Mouse (Mus musculus) MN1 (cell line): ENCODE measurements around the gene Ssbp4.
"Not testable (repeated sequence)": the region's sequence is repeated elsewhere in the genome, so short reads cannot be mapped to it uniquely, and the experiment has no call there.

Source experiments
- DNase-seq: peaks from one replicate; pipeline ENCODE4 v3.0.0-alpha.2; 2016; ENCODE audit warnings: low spot score

The Ssbp4 gene

DNA sequence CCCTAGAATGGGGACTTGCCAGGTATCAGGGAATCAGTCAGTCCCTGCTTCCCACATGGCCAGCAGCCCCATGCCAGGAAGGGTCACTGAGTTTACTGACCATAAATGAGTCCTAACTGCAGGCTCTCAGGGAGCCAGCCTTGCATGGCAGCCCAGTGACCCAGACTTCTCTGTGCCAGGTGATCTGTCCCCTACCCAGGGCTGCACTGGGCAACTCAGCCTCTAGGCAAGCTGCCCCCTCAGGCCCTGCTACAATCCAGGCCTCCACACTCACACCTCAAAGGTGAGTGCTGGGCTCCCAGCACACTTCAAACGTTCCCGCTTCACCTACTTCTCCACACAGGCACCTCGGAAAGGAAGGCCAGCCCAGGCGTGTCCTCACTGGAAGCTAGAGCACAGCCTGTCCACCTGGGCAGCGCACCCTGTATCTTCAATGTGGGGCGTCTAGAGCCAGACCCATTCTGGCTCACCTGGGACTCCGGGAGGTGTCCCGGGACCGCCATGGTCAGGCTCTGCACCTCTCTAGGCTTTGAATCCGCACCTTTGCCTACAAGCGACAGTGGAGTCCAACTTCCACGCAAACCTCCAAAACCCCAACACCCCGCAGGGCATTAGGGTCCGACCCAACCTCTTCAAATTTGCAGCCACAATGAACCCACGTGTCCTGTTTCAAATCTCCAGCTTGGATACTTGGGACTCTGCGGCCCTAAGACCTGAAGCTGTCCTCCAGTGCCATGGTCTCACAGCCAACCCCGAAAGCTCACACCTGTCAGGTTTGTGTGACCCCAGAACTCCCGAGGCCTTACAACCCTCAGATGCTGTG is 1.7 kb downstream of the Ssbp4 start:
- DNase-seq, result no peak

DNA sequence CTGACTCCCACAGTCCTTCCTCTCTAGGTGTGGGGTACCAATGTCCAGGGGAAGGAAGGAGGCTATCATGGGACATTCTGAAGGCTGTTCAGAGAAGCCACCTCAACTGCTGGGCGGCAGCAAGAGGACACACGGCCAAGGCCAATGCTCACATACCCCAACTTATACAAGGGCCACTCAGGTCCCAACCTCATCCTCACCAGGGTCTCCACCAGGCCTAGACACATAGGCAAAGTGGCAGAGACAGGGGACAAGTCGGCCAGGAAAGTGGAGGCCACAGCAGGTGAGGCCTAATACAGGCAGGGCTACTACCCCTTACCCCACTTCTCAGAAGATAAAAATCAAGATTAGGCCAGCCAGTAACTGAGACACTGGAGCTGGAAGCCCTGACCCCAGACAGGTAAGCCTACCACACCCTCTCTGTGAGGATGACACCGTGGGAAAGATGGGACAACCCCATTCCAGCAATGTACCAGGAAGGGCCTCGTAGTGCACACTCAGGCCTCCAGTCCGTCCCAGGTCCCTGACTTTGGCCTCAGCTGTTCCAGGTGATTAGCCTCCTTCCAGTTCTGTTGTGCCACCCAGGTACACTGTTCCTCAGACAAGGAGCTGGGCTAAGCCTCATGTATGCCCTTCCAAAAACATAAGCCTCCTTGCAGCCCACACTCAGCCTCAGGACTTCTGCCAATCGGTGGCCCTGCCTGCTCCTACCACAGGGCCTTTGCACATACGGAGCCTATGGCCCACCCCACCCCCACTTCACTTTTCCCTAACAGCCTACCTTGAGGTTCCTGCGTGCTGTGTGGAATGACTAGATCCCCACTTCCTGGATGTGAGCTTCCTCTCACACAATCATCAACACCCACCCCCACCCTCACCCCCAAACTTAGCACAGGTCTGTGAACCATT is 2.5 kb downstream of the Ssbp4 start:
- DNase-seq, result no peak

DNA sequence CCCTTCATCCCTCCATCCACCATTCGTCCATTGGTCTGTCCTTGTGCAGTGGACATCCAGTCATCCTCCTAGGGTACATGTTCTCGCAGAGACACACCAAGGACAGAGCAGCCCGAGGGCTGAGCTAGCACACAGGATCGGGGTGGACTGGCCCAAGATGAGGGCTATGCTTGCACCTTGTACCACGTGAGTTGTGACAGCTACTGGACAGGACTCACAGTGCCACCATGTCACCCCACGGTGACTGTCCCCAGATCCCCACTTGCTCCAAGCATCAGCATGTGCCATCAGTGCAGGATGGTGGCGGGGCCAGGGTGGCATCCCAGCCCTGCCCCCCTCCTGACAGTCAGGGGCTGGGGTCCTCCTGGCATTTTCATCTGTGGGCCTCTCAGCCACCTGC is 4.1 kb downstream of the Ssbp4 start:
- no peak for DNase-seq

DNA sequence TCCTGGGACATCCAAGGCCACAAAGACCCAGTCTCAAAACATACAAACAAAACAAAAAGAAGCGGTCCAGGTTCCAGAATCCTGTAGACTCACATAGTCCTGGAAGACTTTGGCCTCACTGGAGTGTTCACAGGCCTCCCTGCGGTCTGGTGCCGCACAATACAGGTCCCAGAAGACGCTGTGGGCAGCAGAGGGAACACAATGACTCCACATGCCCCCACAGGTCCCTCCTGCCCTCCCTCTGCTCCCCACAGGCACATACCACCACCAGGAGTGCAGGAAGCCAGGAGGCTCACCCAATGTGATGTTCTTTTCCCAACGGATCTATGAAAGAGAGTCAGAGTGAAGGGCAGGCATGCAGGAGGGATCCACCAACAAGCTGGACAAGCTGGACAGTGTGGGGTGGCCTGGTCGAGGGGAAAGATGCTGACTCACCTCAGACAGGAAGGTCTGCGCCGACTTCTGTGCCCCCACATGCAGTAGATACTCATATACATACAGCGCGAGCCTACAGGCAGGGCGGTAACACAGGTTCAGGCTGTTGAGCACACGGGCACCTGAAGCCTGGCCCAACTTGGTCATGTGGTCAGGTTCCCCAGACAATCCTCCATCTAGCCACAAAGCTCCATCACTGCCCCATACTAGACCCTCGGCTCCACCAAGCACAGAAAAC is 6.4 kb downstream of the Ssbp4 start:
- DNase-seq, result no peak

DNA sequence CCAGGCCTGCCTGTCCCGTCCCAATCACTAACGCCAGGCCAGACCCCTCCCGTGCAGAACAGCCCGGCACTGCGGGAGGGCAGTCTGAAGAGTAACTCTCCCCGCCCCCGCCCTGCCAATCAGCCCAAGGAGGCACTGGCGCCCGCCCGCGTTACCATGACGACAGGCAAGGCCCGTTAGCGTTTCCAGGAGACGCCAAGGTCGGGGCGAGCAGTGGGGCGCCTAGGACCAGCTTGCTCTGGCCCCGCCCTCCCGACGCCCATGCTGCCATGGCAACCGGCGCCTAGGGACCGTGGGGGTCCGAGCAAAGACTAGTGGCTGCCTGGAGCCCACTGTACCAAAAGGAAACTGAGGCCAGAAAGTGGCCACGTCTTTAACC is 7.4 kb downstream of the Ssbp4 start:
- DNase-seq, result peak; percentile 93

DNA sequence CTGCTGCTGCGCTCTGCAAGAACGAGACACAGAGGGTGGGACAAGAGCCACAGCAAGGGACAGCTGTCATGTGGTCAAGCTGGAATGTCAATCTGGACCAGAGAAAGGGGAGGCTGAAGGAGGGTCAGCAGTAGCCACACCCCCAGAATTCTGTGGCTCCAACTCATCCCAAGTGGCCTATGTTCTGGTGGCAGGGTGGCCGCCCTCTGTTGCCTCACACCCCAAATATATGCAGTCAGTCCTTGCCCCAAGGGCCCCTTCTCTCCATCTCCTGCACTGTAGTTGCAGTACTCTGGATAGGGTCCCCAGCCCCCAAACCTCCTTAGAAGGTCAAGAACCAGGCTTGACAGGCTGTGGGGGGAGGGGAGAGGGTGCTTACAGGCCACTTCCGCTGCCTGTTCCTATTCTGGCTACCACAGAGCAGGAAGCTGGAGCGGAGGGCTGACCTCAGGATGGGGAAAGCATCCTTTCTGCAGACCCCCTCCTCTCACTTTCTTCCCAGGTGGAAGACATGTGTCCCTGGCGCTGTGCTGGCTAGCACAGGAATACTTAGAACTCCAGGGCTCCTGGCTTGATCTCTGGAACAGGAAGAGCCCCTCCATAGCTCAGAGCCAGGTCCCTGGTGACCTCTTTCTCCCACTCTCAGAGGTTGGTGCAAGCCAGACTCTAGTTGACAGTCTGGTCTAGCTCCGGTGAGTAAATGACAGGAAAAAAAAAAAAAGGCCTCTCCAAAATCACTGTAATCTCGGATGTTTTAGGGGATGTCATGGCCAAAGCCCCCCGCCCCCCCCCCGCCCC is 8.0 kb downstream of the Ssbp4 start:
- DNase-seq, result peak; percentile 75

DNA sequence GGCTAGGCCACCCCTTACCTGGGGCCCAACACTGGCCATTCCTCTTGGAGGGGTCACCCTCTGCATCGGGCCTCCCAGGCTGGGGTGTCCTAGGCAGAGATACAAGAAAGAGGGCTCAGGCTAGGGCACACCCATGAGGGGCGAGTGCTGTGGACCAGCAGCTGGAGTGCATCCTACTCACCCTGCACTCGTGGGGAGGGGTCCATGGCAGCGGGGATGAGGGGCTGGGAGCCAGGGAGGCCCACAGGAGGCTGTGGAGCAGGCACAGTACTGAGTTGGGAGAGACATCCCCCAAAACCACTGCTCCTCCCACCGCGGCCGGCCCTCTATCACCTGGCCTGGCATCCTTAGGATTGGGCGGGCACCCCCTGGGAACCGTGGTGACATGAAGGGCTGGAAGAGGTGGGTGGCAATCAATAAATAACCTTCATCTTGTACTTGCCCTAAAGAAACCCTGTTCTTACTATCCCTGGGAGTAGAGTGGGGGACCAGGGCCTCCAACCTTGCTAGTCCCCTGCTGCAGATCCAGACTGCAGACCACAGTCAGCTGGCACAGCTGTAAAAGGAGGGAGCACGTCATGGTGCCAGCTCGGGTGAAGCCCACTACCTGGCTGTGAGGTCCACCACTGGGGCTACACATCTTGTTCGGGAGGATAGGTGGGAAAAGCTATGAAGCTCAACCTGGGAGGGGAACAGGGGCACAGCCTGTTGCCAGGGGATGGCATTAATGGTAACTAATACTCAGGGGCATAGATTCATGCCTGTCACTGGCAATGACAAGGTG is 9.0 kb downstream of the Ssbp4 start:
- no peak for DNase-seq

DNA sequence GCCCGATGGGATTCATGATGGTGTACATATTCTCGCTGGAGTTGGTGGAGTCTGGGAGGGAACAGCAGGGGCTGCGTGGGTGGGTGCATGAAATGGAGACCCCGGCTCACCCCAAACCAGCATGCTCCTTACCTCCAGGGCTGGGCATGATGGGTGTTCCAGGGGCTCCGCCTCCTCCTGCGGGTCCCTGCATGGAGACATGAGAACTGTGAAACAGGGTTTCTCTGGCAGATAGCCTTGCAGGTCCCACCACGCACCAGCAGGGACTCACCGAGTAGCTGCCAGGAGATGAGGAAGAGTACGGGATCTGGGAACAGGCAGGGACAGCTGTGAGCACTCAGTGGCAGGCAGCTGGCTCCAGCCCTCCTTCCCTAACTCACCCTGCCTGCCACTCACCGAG is 9.9 kb downstream of the Ssbp4 start:
- no peak for DNase-seq

DNA sequence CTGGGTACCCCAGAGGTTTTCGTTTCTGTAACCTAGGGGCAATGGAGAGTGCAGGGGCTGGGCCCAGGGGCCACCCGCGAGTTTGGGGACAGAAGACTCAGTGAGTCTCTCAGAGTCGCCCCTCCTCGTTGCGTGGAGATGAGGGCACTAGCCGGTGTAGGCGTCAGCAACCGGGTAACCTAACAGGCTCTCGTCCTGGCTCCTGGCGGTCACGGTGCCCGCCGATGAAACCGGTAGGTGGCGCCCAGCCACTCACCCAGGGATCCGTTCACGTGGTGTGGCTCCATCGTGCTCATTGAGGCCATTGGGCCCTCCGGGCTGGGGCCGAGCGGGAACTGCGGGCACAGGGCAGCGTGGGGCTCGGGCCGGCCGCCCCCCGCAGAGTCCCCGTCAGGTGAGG is 10.4 kb downstream of the Ssbp4 start:
- no peak for DNase-seq

DNA sequence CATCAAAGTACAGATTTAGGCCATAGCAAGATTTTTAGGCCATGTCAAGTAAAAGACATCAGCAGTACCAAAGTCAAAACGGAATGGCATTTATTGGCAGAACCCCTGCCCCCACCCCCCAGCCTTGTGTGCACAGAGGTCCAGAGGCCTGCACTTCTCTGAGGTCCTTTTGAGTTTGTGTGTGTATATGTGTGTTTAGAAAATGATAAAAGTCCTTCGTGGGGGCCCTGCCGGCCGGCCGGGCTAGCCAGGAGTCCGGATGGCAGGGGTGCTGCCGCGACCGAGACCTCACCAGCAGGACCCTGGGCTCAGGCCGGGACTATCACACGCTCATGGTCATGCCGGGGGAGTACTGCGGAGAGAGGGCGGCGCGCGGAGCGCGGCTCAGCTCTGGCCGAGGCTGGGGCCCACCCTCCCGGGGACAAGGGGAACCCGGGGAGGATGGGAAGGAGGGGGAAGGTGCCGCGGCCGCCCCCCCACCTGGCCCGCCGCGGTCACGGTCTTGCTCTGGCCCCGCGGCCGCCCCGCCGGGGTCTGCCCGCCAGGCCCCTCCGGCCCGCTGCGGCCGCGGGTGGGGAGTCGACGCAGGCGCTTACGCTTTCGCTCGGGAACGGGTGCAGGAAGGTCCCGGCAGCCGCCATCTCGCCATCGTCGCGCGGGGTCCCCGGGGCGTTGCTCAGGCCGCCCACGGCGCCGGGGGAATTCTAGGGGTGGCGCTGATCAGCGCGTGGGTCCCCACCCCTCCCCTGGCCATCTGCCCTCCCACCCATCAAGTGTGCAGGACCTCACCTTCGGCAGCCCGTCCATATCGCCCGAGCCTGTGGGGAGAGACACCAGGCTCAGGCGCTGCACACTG is 11.0 kb downstream of the Ssbp4 start:
- no peak for DNase-seq

DNA sequence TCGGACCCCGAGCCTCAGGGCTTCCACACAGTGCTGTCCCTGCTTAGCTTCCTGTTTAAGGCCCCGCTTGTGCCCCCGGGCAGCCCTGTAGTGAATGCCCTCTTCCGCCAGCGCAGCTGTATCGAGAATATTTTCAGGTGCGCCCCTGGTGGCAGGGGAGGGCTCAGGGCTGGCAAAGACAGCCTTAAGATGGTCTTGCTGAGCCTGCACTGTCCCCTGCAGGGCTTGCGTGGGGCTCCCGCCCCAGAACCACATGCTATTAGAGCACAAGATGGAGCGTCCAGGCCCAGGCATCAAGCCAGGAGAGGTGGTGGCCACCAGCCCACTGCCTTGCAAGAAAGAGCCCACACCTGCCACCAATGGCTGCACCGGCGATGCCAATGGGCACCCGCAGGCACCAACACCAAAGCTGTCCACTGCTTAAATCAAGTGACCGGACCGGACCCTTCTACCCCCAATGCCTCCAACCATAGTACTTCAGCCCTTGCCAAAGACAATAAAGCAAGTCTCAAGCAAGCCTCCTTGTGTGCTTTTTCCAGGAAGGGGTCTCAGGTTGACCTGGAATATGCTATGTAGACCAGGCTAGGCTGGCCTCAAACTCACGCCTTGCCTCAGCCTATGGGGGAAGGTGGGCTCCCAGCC is 11.8 kb downstream of the Ssbp4 start:
- no peak for DNase-seq

DNA sequence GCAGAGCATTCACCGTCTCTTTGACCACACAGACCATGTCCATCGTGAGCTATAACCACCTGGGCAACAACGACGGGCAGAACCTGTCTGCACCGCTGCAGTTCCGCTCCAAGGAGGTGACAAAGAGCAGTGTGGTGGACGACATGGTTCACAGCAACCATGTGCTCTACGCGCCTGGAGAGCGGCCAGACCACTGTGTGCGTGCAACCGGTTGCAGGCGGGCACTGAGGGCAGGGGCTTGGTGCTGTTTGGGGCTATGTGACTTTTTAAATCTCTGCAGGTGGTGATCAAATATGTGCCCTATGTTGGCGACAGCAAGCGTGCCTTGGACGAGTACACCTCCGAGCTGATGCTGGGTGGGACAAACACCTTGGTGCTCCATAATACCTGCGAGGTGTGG is 12.5 kb downstream of the Ssbp4 start:
- no peak for DNase-seq

DNA sequence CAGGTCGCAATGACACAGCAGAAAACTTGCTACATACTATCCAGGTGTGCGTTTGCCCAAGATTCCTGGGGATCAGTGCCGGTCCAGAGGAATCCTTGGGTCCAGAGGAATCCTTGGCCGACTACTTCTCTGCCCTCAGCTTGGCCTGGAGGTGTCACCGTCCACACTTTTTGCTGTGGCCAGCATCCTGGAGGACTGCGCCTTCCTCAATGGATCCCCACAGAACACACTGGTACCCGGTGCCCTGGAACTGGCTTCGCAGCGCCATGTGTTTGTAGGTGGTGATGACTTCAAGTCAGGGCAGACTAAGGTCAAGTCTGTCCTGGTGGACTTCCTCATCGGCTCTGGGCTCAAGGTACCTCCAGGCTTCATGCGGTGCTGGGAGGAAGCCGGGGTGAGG is 12.9 kb downstream of the Ssbp4 start:
- DNase-seq, result no peak

DNA sequence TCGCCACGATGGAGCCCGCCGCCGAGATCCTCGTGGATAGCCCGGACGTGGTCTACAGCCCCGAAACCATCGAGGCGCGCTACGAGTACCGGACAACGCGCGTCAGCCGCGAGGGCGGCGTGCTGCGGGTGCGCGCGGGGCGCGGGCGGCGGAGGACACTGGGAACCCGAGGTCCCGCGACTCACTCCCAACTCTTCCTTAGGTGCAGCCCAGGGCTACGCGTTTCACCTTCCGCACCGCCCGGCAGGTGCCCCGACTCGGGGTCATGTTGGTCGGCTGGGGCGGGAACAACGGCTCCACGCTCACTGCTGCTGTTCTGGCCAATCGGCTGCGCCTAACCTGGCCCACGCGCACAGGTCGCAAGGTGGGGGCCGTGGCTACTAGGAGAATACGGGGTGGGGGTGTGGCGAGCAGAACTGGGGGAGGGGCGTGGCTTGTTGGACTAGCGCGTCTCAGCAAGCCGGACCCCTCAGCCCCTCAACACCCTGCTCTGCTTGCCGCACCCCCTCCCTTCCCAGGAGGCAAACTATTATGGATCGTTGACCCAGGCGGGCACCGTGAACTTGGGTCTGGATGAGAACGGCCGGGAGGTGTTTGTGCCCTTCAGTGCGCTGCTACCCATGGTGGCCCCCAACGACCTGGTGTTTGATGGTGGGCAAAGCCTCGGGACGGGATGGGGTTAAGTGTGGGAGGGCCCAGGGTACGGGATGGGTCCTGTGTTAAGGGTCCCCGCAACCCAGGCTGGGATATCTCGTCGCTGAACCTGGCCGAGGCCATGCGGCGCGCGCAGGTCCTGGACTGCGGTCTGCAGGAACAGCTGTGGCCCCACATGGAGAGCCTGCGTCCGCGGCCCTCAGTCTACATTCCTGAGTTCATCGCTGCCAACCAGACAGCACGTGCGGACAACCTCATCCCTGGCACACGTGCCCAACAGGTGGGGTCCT is 13.8 kb downstream of the Ssbp4 start:
- peak; percentile 58 for DNase-seq

DNA sequence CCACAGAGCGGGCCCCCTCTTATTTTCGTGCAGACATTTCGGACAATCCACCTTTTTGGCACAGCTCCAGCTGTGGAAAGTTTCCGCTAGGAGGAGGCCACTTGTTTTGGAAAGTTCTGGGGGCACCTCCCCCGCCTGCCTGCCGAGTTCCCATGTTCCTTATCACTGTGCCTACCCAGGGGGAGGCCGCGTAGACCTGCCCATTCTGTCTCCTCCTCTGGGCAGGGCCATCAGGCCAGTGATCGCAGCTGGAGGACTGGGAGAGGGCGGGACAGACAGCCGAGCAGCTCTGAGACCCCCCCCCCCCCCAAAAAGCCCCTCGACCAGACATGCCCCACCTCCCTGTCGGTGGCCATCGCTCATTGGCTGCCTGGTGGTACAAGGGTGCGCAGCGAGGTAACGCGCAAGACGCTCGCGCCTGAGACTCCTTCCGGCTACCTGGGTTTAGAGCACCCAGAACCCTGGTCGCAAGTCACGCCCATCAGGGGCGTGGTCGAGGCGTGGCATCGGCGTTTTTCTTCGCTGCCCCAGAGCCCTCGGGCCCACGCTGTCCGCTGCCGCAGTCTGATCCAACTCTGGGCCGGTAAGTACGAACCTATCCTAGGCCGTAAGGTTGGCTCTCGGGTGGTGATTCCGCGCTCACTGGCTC is 14.6 kb downstream of the Ssbp4 start, which contains the start of gene Isyna1:
Isyna1 (plus strand) TSS at position 413 of the 649 bp plus-strand sequence.
- DNase-seq, result peak; percentile 95

DNA sequence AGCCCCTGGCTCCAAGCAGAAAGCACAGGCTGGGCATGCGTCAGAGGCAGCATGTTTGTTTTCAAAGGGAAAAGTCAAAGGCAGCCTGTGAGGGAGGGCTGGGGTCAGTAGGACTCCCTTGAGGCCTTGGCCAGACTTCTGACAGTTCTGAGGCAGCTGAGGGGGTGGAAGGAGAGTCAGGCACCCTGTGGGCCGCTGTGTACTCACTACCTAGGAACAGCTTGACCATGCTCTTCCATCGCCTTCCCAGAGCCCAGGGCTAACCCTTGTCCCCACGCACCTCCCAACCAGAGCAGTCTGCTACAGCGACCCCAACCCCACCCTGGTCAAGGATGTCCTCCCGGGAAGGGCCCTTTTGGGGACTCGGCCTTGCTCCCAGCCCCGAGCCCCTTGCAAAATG is 15.5 kb downstream of the Ssbp4 start:
- DNase-seq, result no peak

DNA sequence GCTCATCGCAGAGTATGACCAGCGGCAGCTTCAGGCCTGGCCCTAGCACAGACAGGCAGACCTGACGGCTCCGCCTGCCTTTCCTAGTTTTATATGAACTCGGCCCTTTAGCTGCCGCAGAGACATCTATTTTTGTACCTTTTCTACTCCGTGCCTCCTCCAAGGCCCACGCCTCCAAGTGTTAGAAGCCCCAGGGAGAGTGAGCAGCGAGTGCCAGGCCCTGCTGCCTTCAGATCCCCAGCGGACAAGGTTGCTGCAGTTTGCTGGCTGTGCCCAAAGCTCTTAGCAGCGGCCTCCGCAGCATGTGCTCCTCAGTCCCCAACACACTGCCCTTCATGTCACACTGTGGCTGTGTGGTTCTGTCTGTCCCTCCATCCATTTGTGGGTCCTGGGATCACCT is 17.1 kb downstream of the Ssbp4 start:
- DNase-seq, result no peak

DNA sequence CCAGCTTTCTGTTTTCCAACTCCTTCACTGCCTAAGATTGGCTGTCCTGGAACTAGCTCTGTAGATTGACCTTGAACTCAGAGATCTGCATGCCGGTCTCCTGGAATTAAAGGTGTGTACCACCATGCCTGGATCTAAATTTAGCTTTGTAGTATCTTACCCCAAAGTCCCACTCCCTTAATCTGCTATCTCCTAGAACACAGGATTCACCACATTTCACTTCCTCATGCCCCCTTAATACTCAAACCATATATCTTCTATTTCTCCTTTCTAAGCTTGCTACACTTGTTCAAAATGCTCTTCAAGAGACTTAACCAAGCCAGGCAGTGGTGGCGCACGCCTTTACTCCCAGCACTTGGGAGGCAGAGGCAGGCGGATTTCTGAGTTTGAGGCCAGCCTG is 20.7 kb downstream of the Ssbp4 start:
- DNase-seq, result not testable (repeated sequence)
